Comparison of ENCODE assay signal across 8 mouse cellular contexts in the genomic region with DNA sequence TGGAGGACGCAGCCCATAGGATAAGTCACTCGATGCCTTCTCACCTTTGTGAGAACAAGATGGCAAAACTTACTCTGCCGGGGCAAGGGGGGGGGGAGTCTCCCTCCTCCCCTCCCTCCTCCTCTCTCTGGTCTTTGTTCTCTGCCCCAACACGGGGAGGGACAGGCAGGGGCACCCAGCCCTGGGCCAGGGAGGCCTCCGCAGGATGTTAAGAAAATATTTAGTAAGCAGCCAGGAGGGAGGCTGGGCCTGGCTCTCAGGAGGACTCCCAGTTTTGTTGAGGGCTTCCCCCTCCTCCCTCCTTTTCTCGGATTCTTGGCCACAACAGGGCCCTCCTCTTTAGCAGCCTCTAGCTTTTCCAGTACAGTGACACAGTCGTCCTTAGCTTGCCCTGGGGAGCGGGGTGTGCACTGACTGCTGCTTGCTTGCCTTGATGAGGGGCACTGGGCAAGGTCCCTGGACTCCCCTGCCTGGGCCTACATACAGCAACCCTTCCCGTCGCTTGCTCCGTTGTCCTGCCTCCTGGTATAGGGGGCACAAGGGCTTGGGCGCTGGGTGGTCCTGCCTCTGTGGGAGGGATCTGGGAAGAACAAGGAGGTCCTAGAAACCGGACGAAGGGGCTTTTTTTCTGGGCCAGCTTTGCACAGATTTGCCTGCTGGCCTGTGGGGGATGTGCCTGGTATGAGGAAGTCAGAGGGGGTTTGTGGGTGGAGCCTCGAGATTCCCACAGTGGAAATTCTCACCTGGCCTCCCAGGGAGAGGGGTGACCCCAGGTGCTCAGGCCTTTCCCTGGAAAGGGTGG. TPM values are rescaled to one million over a fixed set of nuclear protein-coding genes. Genes with fewer than 3 reads are reported as not detected.
DNase-seq lines count a peak whose midpoint lies in the region; ATAC-seq and TF ChIP-seq lines count a peak whose summit lies in the region.

No protein-coding gene starts in this region.

- no peak for ATAC-seq in forebrain, embryonic 12.5 days (ENCODE audit: low FRiP score)
- ATAC-seq in intestine, embryonic 14.5 days (replicated peaks; ENCODE audit: low FRiP score, low TSS enrichment, low read depth): no peak
- no peak for ATAC-seq in liver, postnatal 0 days

- H3K27ac ChIP-seq in forebrain, embryonic 12.5 days: peak overlapping the region; percentile 100
- peak overlapping the region; percentile 99 for H3K27ac ChIP-seq in intestine, embryonic 14.5 days (ENCODE audit: low read depth)
- peak overlapping the region; percentile 92 for H3K27ac ChIP-seq in liver, postnatal 0 days (ENCODE audit: low read depth)

- H3K36me3 ChIP-seq in forebrain, embryonic 12.5 days (replicated peaks): peaks cover 66% of the 10 kb centered on the region
- H3K36me3 ChIP-seq in intestine, embryonic 14.5 days (ENCODE audit: control insufficient read depth, insufficient read depth, low read length): peaks cover 63% of the 10 kb centered on the region
- H3K36me3 ChIP-seq in liver, postnatal 0 days (replicated peaks; ENCODE audit: insufficient read depth, low read length): peaks cover 54% of the 10 kb centered on the region

- no peak; the same call in 1 of the 2 replicates for TF ChIP-seq EP300 in liver, postnatal 0 days (IDR thresholded peaks at IDR 0.05; ENCODE audit: low read depth)

- no peak for TF ChIP-seq CTCF in liver, postnatal 0 days (IDR thresholded peaks at IDR 0.05; ENCODE audit: low read depth)

- H3K4me1 ChIP-seq in forebrain, embryonic 12.5 days: peaks cover 66% of the 10 kb centered on the region
- H3K4me1 ChIP-seq in intestine, embryonic 14.5 days (replicated peaks; ENCODE audit: control insufficient read depth, insufficient read depth, low read length): peaks cover 46% of the 10 kb centered on the region
- H3K4me1 ChIP-seq in liver, postnatal 0 days (ENCODE audit: insufficient read depth): peaks cover 52% of the 10 kb centered on the region

- peak overlapping the region; percentile 99 for H3K4me2 ChIP-seq in forebrain, embryonic 12.5 days
- peak overlapping the region; percentile 98 for H3K4me2 ChIP-seq in intestine, embryonic 14.5 days (ENCODE audit: low read length)
- peak overlapping the region; percentile 96 for H3K4me2 ChIP-seq in liver, postnatal 0 days (ENCODE audit: low read depth, low read length)

- intact Hi-C loops in gastrocnemius, postnatal 14 days (cut with DNase I; ENCODE audit: low total_unique reads): no loop called here
- intact Hi-C loops in gastrocnemius, postnatal 36 days (cut with DNase I): no loop called here

- peak; percentile 56 for DNase-seq in gastrocnemius, postnatal 14 days
- DNase-seq in gastrocnemius, postnatal 36 days: no peak
- DNase-seq in MN1 (ENCODE audit: low spot score): peak; percentile 84
- peak; percentile 85 for DNase-seq in intestine, embryonic 14.5 days (ENCODE audit: low spot score)
- no peak for DNase-seq in liver, postnatal 0 days
- peak; percentile 62 for DNase-seq in skeletal muscle tissue, adult 2 months (ENCODE audit: low read depth, low spot score)
- no peak for DNase-seq in layer of hippocampus, adult 9-11 months

- peak overlapping the region; percentile 100 for H3K9ac ChIP-seq in forebrain, embryonic 12.5 days
- H3K9ac ChIP-seq in intestine, embryonic 14.5 days (ENCODE audit: low read length): peak overlapping the region; percentile 99
- H3K9ac ChIP-seq in liver, postnatal 0 days (replicated peaks): peak overlapping the region; percentile 70

- no peaks in the 10 kb centered on the region for H3K27me3 ChIP-seq in forebrain, embryonic 12.5 days
- H3K27me3 ChIP-seq in intestine, embryonic 14.5 days (replicated peaks; ENCODE audit: control insufficient read depth, insufficient read depth, low read length): no peaks in the 10 kb centered on the region
- no peaks in the 10 kb centered on the region for H3K27me3 ChIP-seq in liver, postnatal 0 days (ENCODE audit: insufficient read depth, low read length)

- WGBS in forebrain, embryonic 12.5 days: 3% methylated on average over 14 of the region's 15 CpGs
- 4% methylated on average over 15 of the region's 15 CpGs for WGBS in intestine, embryonic 14.5 days
- 20% methylated on average over 15 of the region's 15 CpGs for WGBS in liver, postnatal 0 days (ENCODE audit: insufficient replicate concordance)

- H3K9me3 ChIP-seq in forebrain, embryonic 12.5 days: no peaks in the 10 kb centered on the region
- no peaks in the 10 kb centered on the region for H3K9me3 ChIP-seq in intestine, embryonic 14.5 days (ENCODE audit: control insufficient read depth, low read length)
- no peaks in the 10 kb centered on the region for H3K9me3 ChIP-seq in liver, postnatal 0 days (ENCODE audit: low read length)

- peak overlapping the region; percentile 97 for H3K4me3 ChIP-seq in forebrain, embryonic 12.5 days (replicated peaks)
- peak overlapping the region; percentile 93 for H3K4me3 ChIP-seq in intestine, embryonic 14.5 days (ENCODE audit: low read depth, low read length)
- H3K4me3 ChIP-seq in liver, postnatal 0 days (ENCODE audit: low read depth, low read length): peak overlapping the region; percentile 90

RNA-seq across cellular contexts. Expression of gene Midn, which starts 4.2 kb away (rescaled TPM):
- 10 to 100 TPM; 40.3 to 43.6 TPM for total RNA-seq in gastrocnemius, postnatal 14 days (2021)
- total RNA-seq in gastrocnemius, postnatal 36 days (2021): 10 to 100 TPM; 37.6 to 49.3 TPM
- polyA plus RNA-seq in forebrain, embryonic 12.5 days (2016; fragmentation: Nextera tagmentation; extraction: Ambion mirVana): 45.0 and 50.3 TPM in 2 replicates
- polyA plus RNA-seq in intestine, embryonic 14.5 days (2014; fragmentation: Nextera tagmentation; extraction: Ambion mirVana): 25.5 and 28.9 TPM in 2 replicates
- polyA plus RNA-seq in liver, postnatal 0 days (2015; fragmentation: Nextera tagmentation; extraction: Ambion mirVana): 3.0 and 4.3 TPM in 2 replicates

RNA-seq across cellular contexts. Expression of gene Cbarp, which starts 11.6 kb away (rescaled TPM):
- 1 to 10 TPM; 1.6 TPM for total RNA-seq in gastrocnemius, postnatal 14 days (2021)
- 1 to 10 TPM; 1.4 to 2.1 TPM for total RNA-seq in gastrocnemius, postnatal 36 days (2021)
- polyA plus RNA-seq in forebrain, embryonic 12.5 days (2016; fragmentation: Nextera tagmentation; extraction: Ambion mirVana): 13.2 and 13.8 TPM in 2 replicates
- 7.1 and 8.5 TPM in 2 replicates for polyA plus RNA-seq in intestine, embryonic 14.5 days (2014; fragmentation: Nextera tagmentation; extraction: Ambion mirVana)
- 0.11 and 0.18 TPM in 2 replicates for polyA plus RNA-seq in liver, postnatal 0 days (2015; fragmentation: Nextera tagmentation; extraction: Ambion mirVana)

RNA-seq across cellular contexts. Expression of gene Cirbp, which starts 13.5 kb away (rescaled TPM):
- total RNA-seq in gastrocnemius, postnatal 14 days (2021): 10 to 100 TPM; 41.4 to 41.5 TPM
- total RNA-seq in gastrocnemius, postnatal 36 days (2021): 10 to 100 TPM; 22.6 to 28.3 TPM
- polyA plus RNA-seq in forebrain, embryonic 12.5 days (2016; fragmentation: Nextera tagmentation; extraction: Ambion mirVana): 224 and 240 TPM in 2 replicates
- polyA plus RNA-seq in intestine, embryonic 14.5 days (2014; fragmentation: Nextera tagmentation; extraction: Ambion mirVana): 76.4 and 81.6 TPM in 2 replicates
- 87.0 and 93.3 TPM in 2 replicates for polyA plus RNA-seq in liver, postnatal 0 days (2015; fragmentation: Nextera tagmentation; extraction: Ambion mirVana)

RNA-seq across cellular contexts. Expression of gene Atp5d, which starts 13.8 kb away (rescaled TPM):
- 100 to 1,000 TPM; 657 to 736 TPM for total RNA-seq in gastrocnemius, postnatal 14 days (2021)
- 100 to 1,000 TPM; 600 to 616 TPM for total RNA-seq in gastrocnemius, postnatal 36 days (2021)
- 405 and 428 TPM in 2 replicates for polyA plus RNA-seq in forebrain, embryonic 12.5 days (2016; fragmentation: Nextera tagmentation; extraction: Ambion mirVana)
- polyA plus RNA-seq in intestine, embryonic 14.5 days (2014; fragmentation: Nextera tagmentation; extraction: Ambion mirVana): 590 and 627 TPM in 2 replicates
- 537 and 576 TPM in 2 replicates for polyA plus RNA-seq in liver, postnatal 0 days (2015; fragmentation: Nextera tagmentation; extraction: Ambion mirVana)

RNA-seq across cellular contexts. Expression of gene 1600002K03Rik, which starts 20.5 kb away (rescaled TPM):
- total RNA-seq in gastrocnemius, postnatal 14 days (2021): 1 to 10 TPM; 3.3 to 4.2 TPM
- 1 to 10 TPM; 4.7 to 5.1 TPM for total RNA-seq in gastrocnemius, postnatal 36 days (2021)
- 11.1 and 11.6 TPM in 2 replicates for polyA plus RNA-seq in forebrain, embryonic 12.5 days (2016; fragmentation: Nextera tagmentation; extraction: Ambion mirVana)
- 15.8 and 16.7 TPM in 2 replicates for polyA plus RNA-seq in intestine, embryonic 14.5 days (2014; fragmentation: Nextera tagmentation; extraction: Ambion mirVana)
- polyA plus RNA-seq in liver, postnatal 0 days (2015; fragmentation: Nextera tagmentation; extraction: Ambion mirVana): 6.7 and 6.8 TPM in 2 replicates

Comparison
In these comparisons a context has a peak if more than half of its experiments do, and no peak if none do; other contexts are left out.
1. DNase-seq: peak in gastrocnemius, postnatal 14 days (single experiment), MN1 (single experiment), intestine, embryonic 14.5 days (single experiment) and skeletal muscle tissue, adult 2 months (single experiment); none in gastrocnemius, postnatal 36 days (0 of 2), liver, postnatal 0 days (single experiment) and layer of hippocampus, adult 9-11 months (single experiment).
2. Peak in every context shown above with its lines, with median percentiles within 50 percentile points of each other: H3K27ac ChIP-seq, H3K4me2 ChIP-seq, H3K4me3 ChIP-seq and H3K9ac ChIP-seq.